Mouse (Mus musculus): ENCODE data around the gene Lrba.

The Lrba gene

DNA sequence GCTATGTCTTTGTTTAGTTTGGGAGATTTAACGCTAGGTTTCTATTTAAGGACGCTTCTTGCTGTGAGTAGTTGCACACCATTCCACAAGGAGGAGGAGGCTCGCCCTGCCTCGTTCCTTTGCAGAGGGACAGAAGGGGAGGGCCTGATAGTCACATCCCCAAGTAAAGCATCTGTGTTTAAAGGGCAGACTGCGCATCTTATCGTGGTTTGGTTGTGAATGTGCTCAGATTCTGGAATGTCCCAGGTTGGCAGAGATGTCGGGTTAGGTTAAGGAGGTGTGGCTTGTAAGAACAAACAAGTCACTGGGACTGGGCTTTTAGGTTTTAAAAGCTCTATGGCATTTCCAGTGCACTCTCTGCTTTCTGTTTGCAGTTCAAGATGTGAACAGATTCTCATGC lies 464.8 kb downstream of the Lrba start:
- DNase-seq: no peak

DNA sequence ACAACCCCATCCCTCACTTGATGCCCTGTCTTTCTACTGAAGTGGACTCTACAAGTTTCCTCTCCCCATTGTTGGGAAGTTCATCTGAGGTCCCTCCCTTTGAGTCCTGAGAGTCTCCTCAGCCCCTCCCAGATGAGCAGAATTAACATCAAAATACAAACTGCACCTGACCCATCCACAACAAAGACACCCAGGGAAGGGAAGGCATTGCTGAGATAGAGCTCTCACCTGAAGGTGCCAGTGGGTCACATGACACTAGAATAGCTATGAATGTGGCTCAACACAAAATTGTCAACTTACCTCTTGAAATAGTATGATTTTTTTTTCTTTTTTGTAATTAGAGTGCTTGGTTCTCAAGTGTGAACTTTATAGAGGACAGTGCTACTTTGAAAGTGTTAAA lies 468.3 kb downstream of the Lrba start:
- no peak for DNase-seq

DNA sequence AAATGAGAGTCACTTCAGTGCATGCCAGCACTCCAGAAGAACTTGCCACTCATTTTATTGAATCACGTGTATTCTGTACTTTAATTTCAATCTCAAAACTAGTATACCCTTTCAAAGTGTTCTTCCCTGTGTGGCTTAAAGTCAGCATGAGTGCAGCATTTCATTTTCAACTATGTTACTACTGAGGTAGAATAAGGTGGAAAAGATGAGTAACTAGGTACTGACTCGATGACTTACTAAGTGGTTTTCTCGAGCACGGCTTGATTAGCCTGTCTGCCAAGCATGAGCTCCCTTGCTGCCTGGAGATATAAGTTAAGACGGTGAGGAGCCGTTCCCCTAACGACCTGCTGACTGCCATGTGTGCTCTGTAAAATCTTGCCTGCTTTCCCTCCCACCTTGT lies 469.1 kb downstream of the Lrba start:
- DNase-seq: no peak

DNA sequence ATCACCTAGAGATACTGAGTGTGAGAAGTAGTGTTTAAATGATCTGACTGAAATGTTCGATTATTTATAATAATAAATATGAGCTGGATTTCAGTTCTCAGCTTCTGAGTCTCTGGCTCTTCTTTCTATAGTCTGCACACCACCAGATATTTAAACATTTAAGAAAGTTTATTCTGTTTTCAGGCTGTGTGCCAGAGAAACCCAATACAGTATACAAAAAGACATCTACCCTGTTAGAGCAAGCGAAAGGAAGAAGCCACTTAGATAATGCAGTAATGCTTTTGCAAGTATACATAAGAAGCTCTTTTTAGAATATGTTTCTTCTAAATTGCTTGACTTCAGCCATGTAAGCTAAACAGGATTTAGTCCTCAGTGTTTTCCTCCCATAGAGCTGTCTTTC lies 474.5 kb downstream of the Lrba start:
- DNase-seq: no peak

DNA sequence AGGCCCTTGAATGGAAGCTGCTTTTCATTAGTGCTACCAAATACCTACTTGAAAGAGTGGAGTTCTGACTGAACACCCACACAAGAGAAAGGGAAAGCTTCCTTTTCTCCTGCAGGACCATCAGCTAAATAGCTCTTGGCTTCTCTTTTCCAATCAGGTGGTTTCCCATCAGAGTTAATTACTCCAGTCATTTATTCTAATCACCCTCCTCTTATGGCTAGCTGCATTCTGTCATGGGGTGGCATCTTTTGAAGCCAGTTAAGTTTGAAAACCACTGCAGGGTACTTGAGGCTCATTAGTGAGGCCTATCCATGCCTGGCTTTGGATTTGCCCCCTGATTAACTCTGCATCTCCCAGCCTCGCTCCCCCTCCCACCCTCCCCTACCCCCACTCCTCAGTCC lies 476.7 kb downstream of the Lrba start:
- no peak for DNase-seq

DNA sequence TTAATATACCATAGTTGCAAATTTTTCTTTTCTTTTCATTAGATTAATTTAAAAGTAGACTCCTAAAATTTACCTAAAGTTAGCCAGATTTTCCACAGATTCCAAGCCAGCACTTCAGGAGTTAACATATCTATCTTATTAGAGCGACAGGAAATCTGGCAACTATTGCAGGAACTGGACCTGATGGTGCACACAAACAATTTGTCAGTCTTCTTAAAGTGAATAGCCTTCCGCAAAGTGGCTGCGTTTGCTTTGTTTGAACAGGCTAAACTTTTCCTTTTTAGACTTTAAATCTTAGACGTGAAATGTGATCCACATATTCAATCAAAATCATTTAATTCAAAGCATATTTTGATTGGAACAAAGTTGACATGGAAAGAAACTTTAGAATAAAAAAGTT lies 485.0 kb downstream of the Lrba start:
- no peak for DNase-seq

DNA sequence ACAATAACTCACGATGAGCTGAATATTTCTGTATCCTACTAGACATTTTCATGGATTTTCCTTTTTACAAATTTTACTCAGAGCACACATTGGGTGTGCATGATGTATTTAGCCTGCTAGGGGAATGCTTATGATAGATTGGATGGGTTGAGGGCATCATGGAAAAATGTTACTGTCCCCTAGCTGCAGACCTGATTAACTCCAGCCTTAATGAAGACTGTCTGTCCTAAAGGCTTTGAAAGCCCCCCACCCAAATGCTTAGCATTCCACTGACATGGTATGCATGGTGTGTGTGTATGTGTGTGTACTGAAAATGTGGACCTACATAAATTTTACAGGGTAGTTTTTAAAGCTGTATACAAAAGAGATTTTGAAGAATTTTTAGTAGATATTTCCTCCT lies 487.1 kb downstream of the Lrba start:
- DNase-seq: no peak

DNA sequence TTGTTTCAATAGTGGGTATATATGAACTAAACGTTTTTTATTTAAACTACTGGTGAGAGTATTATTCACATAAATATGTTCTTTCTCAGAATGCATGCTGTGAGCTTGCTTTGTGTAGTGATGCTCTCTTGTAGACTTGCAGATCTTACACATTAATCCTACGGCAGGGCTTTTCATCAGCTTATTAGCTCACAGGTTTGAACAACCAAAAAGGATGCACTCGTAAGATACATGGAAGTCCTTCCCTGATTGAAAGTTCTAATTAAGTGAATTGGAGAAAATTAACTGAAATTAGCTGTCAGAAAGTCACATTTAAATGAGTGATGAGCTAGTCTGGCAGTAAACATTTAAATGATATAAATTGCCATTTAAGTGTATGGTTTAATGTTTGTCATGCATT lies 488.3 kb downstream of the Lrba start:
- no peak for DNase-seq

DNA sequence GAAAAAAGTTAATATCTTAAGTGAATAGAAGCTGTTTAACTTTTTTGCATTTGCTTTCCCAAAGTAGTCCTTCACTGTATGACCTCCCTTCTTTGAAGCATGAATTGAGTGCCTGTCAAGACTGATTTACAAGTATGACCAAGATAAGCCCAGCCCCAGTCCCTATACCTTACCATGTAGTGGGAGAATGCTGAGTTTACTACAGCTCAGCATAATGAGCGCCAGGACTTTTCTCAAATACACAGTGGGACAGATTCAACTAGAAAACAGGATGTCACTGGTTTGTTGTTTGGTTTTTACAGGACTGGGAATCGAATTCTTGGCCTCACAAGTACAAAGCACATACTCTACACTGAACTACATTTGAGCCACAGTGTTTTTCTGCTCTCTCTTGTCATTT lies 490.0 kb downstream of the Lrba start:
- no peak for DNase-seq

DNA sequence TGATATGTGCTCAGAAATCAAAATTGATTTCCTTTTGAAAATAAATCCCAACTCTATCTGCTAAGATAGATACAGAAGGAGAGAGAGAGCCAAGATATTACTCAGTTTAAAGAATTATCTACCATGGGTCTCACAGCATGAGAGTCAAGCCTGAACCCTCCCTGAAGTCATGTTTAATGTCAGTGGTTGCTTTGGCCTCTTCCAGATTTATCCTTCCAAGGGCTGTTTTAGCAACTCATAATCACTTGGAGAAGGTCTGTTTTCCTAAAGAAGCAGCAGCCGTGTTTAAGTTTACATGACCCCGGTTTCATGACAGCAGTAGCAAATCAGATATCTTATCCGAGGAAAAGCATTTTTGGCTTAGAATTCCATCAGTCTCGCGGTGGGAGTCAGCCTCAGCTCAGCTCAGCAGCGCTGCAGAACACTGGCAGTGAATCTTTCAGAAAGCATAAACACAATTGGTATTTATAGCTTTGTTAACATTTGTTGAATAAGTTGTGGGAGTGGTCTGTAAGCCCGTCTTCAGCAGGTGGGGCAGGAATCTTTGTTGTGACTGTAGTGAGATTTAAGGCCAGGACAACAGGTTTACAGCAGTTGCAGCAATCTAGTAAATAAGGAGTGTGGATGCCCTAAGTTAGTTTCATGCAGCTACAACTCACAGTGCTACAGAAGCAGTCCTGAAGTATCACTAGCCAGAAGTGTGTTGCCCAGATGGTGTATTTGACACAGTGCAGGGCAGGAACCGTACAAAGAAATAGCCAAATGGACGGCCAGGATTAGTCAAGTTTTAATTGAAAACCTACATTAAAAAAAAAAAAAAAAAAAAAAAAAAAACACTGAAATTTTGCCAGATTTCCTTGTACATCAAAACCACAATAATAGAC lies 499.2 kb downstream of the Lrba start:
- no peak for DNase-seq

DNA sequence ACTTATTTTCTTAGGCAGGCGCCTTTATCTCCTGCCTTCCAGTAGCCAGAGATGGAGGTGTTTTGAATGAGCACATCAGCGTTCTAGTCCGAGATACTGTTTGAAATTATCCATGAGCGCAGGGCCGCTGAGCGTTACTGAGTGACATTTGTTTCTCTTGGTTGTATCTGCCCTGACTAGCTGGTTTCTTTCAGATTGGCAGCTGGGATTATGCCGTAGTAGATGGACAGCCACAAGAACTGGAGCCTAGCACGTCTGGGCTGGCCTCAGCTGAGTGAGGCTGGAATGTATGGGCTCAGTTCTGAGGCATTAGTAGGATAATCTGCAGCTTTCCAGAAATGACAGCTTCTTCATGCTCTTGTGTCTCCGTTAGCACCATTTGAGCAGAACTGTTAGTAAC lies 500.6 kb downstream of the Lrba start:
- no peak for DNase-seq

DNA sequence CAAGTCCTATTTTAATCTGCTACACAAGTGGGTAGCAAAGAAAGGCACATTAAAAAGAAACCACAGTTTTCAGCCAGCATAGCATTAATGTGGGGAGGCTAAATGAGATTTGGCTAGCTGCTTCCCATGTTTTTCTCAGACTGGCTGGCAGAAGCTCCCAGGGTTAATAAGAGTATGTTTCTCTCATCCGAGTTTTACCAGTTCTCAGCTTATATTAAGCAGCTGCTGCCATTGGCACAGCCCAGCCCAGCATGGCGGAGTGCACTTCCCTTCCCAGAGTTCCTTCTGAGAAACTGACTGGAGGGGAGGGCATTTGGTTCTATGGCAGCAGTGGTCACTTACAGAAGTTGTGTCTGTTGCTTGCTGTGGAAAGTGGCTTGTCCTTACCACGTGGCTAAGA lies 514.4 kb downstream of the Lrba start:
- no peak for DNase-seq

DNA sequence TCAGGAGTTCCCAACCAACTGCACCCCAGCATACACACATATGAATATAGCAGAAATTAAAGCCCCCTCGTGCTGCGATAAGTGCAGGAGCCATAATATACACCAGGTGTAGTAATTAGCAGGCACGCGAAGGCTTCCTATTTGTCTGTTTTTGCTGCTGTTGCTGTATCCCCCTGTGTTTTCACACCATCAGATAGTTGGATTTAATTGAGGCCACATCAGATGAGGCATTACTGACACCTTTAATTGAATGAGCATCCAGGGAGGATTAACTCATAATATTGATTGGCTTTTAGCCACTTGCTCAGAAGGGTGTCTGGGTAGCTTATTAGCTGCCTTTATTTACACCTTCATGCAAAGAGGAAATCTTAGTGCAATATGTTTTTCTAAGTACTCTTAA lies 515.3 kb downstream of the Lrba start:
- no peak for DNase-seq

DNA sequence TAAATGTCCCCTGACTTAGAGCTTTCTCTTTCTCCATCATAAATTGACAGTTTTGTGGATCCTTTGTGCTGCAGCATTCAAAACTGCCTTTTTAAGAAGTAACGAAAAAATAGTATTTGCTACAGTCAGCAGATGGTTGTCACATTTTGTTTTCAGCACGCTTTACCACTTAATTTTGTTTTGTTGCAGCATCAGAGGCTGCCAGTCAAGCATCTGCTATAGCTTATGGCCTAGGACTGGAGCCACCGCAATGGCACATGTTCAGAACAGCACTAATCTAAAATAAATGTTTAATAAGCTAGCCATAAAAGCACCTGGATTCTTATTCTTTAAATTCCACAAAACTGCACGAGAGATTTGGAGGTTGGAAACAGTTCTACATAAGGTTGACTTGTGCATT lies 520.9 kb downstream of the Lrba start:
- no peak for DNase-seq

DNA sequence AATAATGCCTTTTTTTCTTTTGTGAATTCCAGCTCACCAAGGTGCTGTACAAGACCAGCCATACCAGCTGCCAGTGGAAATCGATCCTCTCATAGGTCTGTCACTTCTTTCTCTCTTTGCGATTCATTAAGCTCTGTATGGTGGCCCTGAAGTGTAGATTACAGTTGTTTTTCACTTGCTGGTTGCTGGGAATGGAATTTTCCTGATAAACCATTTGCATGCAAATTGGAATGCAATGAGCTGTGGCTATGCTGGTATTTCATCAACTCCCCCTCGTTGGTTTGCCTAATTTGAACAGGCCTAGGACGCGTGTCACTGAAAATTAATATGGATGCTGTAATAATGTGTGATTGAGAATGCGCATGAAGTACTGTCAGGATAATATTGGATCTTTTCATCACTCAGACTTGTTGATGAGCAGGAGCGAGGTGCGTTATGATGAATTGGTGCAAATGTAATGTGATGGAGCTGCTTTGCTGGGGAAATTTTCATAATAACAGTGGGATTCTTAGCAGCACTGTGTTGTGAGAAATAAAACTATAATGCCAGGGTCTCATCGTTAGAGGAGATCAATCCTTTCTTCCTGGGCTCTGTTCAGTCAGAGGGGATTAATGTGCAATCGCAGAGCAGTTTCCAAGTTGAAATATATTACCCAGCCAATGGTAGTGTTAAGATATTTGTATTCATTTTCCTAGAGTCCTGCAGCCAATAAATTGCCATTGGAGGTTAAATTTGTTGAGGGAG lies 521.5 kb downstream of the Lrba start:
- no peak for DNase-seq

DNA sequence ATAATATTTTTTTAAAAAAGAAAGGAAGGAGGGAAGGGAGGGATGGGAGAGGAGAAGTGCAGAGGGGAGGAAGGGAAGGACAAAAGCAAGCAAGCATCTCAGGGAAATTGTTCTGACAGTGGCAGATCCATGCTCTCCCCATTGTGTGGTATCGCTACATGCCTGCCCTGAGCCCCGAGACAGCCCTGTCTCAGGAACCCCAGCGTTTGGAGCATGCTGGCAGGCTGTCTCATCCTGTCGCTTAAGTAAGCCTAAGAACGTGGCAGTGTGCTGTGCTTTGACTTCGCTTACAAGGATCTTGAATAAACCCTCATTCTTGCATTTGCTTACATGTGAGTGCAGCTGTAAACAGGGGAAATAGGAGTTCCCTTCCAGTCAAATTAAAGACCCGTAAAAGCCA lies 526.2 kb downstream of the Lrba start:
- no peak for DNase-seq

DNA sequence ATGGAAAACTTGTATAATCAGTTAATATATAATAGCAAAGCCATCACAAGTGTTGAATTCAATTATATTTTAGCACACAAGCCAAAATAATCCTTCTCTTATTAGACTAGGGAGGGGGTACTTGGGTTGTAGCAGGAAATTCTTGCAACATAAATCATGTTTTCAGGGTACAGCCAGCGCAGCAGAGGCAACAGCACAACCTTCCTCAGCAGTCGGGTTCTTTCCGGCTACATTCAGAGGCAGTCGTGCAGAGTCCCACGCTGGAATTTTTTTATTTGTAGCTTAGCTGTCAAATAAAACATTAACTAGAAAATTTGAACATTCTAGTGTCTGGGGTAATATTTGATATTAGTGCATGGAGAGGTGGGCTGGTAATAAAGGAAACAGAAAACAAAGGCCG lies 529.7 kb downstream of the Lrba start:
- no peak for DNase-seq

DNA sequence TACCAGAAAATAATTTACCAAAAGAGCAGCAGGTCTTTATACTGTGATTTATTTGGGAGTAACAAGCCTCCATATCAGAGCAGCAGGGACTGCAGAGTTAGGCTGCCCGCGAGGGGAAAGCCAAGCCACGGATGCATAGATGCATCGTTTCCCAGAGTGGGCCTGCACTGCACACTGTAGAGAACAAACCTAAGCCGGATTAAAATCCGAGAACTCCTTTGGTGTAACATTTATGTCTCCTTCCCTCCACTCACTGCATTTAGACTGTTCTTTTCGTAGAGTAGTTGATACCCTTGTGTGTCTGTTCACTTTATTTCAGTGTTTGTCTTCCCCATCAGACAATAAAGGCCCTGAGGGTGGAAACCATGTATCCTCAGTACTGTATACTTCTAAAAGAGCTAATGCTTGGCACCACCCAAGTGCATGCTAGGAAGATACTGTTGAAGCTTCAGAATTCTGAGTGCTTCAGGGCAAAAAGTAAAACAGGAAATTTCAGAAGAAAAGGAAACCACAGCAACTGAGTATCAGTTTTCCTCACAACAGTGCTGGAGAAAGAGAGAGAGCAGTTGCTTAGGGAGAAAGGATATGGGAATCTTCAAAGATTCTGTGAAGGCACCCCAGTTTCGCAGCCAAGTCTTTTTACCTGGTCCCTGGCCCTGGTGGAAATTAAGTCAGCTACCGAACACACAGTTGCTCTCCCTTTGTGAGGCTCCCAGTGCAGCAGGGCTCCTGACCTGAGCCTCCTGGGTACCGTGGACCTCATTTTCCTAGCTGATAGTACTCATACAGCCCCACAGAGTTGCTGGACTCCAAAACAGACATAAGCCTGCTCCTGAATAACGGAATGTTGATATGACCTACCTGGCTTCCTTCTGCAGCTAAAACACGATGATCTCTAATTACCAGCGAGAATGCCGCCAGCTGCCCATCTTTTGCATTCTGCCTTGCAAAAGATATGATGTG lies 530.4 kb downstream of the Lrba start:
- DNase-seq: no peak

DNA sequence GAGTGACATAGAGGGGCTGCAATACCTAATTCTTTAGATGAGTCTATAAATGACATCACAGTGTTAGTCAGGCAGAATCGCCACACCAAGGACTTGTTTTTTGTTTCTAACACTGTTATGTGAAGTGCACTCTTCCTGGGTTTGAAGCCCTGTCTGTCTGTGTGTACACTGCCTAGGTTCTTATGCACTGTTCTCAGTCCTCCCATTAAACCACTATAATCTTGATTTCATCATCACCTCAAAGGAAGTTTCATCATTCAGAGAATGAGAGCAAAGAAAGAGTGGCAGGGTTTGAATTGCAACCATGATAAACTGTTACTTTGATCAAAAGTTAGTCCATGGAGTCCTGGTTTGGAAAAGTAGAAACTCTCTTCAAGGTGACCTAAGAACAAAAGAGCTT lies 532.1 kb downstream of the Lrba start:
- no peak for DNase-seq

DNA sequence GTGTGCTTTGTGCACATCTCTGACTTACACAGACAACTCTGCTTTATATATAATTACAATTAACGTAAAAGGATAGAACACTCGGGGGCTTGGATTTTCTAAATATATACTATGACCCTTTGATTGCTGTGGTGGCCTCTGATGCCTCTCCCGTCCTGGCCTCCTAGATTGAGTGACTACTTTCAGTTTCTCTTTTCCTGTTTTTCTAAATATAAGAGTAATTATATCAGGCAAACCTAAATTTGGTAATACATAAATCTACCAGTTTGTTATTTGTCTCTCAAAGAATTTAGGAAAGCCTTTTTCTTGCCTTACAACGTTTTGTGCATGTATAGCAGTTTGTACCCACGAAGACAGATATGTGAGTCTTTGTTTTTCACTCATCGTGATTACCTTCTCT lies 534.2 kb downstream of the Lrba start:
- DNase-seq: no peak

DNA sequence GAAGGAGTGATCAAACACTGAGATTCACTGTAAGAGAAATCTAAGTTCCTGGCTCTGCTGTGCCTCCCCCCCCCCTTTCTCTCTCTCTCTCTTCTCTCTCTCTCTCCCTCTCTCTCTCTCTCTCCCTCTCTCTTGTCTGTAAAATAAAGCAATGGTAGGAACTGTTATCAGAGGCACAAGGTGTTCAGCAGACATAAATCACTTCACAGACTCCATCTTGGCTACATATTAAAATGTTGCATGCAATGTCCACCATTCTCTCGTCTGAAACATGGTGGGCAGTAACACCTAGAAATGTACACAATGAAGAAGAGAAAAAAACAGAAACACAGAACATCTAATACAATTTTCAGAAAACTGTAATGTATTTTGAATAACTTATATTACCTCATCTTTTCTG lies 534.9 kb downstream of the Lrba start:
- DNase-seq: no peak

DNA sequence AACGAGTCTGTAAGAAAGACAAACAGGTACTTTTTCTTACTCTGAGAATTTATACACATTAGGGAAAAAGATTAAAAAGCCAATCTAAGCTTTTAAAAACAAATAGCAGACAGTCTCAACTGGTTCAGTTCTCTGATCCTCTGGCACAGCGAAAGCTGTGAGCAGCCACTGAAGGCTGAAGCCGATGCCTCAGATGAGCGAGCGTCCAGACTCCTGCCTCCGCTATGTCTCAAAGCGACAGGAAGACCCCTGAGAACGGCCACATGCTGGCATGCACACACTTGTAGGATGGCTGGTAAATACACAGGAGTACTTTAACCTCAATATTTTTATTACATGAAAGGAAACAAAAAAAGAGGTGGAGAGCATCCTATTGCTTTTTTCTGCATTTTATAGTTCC lies 535.4 kb downstream of the Lrba start:
- no peak for DNase-seq

DNA sequence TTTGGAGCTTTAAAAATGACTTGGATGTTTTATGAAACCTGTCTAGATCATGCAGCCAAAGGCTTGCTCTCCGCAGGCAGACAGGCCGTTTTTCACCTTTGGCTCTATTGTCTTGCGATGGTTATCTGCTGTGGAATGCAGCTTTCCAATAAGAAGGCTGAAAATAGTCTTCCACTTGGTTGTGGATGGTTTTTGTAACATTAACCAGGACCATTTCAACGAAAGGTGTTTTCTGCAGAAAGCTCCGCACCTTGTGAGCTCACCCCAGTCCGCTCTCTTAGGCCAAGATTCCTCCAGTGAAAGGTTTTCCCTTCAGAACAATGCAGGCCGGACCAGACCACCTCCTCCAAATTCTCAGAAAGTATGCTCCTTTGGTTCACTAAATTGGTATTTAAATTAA lies 536.0 kb downstream of the Lrba start:
- no peak for DNase-seq
